Mouse (Mus musculus) urinary bladder, postnatal 36 days (tissue): ENCODE results near the gene Zic2.
"Not testable (repeated sequence)": the region's sequence is repeated elsewhere in the genome, so short reads cannot be mapped to it uniquely, and the experiment has no call there.

Source experiments
- DNase-seq, 2 experiments: peaks; one replicate each; pipeline ENCODE4 v3.0.0; 2022; ENCODE audit warnings: low spot score in 2 of 2, mixed read lengths in 1 of 2

The Zic2 gene

DNA sequence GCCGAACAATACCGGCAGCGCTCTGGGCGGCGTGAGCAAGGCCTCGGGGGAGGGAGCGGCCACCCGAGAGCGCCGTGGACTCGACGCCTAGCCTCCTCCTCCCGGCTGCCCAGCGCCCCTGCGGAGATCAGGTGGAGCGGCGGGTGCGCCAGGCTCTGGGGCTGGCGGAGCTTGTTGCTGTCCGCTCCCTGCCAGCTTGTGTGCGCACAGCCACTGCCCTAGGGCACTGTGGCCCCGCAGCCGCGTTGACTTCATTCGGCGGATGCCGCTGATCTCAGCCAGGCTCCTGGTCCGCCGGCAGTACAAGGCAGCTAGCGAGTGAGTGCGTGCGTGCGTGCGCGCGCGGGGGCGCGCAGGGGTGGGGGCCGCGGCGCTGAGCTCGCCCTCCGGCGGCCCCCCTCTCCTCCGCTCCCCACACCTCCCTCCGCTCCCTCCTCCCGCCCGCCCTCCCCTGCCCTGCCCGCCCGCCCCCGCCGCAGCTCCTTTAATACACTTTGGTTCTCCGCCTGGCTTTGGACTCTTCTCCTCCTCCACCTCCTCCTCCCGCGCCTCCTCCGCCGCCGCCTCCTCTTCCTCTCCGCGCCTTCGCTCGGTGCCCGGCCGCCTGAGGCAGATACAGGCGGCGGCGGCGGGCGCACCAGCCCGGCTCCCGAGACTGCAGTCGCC, at the start of gene Zic2:
Gene Zic2, plus strand, starts transcription at position 545 of the 666 bp plus-strand sequence.
- DNase-seq = no peak

GRCm38 (mm10) chr14:122426529-122427203, 48.6 kb upstream of the Zic2 start:
- DNase-seq = no peak

GRCm38 (mm10) chr14:122427204-122427560, 48.1 kb upstream of the Zic2 start:
- no peak for DNase-seq

- no peak for DNase-seq
These were observed 47.6 kb upstream of the Zic2 start for GRCm38 (mm10) chr14:122427654-122428053.

- DNase-seq = no peak
These were observed 42.7 kb upstream of the Zic2 start for GRCm38 (mm10) chr14:122432558-122432957.

- DNase-seq = no peak
These were observed 41.2 kb upstream of the Zic2 start for GRCm38 (mm10) chr14:122434039-122434438.

DNA sequence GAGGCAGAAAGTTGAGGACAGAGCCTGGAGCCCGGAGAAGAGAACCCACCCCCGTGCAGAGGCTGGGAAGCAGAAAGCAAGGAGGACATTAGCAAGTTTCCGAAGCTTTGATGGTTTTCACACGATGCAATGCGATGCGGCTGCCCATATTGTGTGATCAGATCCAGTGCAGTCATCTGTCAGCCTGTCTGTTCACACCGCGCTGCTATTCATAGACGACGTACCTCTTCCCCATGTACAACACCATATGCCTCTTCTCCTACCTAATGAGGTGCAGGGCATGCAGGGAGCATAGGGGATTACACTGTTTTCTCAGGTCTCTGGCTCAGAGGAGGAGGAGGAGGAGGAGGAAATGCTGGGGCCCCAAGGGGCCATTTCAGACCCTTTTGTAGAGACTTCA, 38.4 kb upstream of the Zic2 start:
- DNase-seq = no peak

DNA sequence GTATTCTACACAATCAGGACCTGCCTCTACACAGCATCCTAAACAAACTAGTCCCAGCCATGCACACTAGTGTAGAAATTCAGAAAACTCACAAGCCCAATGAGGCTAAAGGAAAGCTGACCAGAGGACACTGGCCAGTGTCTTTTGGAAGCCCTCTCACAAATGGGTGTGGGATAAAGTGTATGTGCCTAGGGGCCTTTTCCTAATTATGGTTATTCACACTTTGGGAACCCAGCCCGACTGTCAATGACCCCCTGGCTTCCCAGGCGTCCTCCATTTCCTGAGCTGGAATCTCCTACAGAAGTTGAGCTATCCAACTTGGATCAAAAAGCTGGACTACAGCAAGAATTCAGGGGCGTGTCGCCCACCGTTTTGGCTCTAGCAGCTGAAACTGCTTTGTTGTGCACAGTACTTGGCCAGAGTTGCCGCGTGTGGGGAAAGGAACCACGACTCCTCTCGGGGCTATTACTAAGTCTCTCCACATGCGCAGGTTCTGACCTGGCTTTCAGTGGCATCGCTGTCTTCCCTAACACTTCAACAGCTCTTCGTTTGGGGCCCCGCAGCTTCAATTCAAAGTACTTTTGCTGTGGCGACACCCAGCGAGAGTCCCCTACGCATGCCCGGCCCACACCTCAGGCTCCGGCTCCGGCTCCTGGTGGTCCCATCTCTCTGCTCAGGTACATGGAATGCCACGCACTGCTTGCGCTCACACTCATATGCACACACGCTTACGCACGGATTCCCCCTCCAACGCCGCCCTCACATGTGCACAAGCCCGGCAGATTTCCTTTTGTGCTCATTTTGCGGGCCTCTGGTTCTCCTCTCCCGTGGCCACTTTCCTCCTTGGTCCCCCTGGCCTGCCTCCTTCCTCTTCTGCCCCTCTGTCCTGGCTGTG, 25.4 kb upstream of the Zic2 start:
- DNase-seq = no peak

- no peak for DNase-seq
These were observed 24.5 kb upstream of the Zic2 start, which contains the start of gene Gm5089 for GRCm38 (mm10) chr14:122450496-122451382. Gene Gm5089 (minus strand): TSS chr14:122451115.

DNA sequence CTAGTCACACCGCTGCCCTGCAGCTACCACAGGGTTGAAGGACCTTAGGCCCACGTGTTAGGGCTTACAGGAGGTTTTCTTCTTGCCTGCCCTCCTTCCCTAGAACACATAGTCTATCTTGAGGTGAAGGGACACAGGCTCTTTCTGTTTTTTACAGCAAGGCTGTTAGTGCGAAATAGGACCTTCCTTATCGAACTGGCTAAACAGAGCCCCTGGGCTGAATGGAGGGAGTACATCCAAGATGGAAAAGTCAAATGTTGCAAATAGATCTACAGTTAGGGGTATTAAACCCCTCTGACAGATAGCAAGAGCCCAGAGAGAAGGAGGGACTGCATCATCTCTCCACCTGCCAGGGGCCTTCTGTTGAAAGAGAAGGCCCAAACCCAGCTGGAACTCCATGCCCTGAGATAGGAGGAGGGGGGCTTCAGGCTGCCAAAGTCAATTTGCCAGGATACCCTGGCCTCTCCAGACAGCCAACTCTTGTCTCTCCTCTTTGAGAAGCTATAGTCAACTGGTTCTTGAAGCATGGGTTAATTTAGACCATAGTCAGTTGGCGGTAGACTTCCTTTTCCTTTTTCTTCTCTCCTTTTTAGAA, 23.6 kb upstream of the Zic2 start:
- no peak for DNase-seq

DNA sequence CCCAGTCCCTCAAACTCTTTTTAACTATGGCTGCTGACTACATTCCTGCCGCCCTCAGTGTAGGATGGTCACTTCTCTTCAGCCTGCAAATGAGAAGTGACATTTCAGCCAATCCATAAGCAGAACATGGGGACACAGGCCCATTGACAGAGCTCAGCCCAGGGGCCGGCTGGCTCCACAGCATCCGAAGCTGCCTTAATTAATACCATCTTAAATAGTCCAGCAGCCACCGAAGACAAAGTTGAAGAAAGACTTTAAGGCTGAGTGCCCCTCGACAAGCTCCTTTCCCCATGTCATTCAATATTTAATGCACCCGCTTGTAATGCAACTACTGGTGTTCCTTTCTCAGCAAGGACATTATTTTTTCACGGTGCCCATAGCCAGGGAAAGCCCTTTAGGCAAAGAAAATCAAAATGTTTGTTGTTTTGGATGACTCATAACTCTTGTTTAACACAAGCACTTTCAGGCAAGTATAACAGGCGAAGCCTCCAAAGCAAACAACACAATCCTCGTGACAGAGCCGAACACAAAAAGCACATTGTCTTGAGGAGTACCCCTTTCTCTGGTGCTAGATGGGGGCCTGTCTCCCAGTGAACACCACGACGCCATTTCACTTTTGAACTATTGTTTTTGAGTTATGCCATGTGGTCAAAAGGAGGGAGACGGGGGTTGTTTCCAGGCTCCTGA, 22.4 kb upstream of the Zic2 start:
- no peak for DNase-seq

GRCm38 (mm10) chr14:122453388-122453995, 21.7 kb upstream of the Zic2 start:
- no peak for DNase-seq

- DNase-seq = no peak
These were observed 21.1 kb upstream of the Zic2 start for GRCm38 (mm10) chr14:122453996-122454738.

GRCm38 (mm10) chr14:122454901-122455561, 20.2 kb upstream of the Zic2 start:
- DNase-seq = no peak

DNA sequence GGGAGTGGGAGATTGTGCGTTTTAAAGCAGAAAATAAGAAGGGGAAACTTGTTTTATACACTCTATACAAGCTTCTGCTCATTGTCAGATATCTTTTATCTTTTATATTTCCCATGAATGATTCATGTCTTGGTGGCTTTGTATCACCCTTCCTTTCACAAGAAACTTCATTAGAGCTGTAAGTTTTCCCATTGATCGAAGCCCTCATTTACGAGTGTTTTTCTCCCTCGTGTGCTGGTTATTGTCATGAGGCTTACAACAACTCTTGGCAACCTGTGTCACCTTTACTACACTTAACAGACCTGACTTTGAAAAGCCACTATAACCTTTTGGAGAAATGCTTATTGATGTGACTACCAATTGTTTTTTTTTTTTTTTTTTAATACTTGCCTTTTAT, 19.7 kb upstream of the Zic2 start:
- no peak for DNase-seq

GRCm38 (mm10) chr14:122459332-122459731, 15.9 kb upstream of the Zic2 start:
- DNase-seq = not testable (repeated sequence)

DNA sequence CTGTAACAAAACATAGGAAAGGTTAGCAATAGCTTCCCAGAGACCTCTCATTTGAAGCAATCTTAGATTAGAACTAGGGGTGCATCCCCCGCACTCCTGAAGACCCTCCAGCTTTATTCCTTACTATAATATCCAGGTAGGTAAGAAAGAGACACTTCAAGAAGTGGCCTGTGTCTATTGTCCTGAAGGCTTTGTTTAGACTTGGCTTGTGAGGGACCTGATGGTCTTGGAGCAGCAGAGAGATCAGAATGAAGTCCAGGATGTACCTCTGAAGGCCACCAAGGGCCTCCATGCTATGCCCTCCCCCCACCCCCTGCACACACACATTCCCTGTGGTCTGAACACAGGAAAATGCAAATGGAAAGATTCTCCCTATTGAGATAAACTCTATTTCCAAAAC, 15.5 kb upstream of the Zic2 start:
- DNase-seq = no peak

DNA sequence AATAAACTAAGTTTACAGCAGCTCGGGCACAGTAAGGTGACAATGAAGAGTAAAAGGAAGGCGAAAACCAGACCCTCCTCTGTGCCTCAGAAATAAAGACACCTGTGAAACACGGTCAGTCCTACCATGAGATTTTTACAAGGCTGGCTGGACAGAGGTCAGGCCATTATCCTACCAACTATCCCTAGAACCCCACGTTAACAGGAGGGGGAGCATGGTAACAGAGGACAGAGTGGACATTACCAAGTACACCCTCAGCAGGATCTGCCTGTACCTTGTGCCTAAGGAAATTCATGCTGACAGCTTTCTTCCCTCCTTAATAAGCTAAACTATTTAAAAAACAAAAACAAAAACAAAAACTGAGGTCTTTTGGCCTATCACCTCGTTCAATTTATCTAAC, 15.0 kb upstream of the Zic2 start:
- DNase-seq = no peak

DNA sequence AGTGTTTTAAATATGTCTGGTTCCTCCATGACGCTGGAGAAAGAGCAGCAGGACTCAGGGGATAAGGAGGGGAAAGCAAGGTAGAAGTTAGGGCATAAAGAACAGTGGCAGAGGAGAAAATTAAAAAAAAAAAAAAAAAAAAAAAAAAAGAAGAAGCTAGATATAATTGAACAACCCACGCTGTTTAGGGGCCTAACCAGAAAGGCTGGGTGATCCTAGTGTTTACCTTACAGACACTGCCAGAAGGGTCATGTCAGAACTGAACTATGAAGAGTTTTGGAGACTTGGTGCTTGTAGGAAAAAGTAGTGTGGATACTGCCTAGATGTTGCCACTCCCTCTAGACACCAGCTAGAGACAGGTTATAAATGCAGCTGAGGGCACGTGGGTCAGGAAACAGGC, 13.7 kb upstream of the Zic2 start:
- no peak for DNase-seq
